Mouse (Mus musculus): ENCODE results near the gene Scube2. TPM values are rescaled to one million over a fixed set of nuclear protein-coding genes. Genes with fewer than 3 reads are reported as not detected.

Gene Scube2
- polyA plus RNA-seq, 1 experiment = 1.6 TPM

DNA sequence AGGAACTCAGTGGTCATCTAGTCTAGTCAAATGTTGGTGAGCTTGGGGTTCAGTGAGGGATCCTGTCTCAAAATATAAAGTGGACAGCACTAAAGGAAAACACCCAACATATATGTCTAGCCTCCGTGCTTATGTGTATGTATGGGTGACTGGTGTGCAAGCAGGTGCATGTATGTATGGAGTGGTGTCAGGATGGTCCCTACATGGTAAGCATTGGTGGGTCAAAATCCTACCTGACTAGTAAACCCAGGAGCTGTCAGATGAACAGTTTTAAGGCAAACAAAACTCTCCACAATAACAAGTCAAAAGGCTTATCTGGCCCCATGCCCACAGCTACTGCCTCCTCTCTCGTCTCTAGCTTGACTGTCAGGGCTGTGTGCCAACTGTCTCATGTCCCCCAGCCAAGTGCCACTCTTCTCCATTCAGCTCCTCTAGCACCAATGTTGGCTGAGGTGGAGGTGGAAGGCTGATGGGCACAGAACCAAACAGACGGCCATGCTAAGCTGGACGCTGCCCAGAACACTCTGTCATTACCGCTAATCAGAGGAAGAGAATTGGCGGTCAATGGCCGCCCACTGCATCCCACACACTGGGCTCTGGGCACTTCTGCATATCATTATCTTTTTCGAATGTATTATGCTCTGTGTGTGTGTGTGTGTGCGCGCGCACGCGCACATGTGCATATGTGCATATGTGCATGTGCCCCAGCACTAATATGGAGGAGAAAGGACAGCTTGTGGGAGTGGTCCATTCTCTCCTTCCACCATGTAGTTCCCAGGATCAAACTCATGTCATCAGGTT is 23.7 kb downstream of the Scube2 start:
- no peak overlapping the region for H3K4me3 ChIP-seq (ENCODE audit: low read depth, low read length)
- no peaks in the 10 kb centered on the region for H3K4me1 ChIP-seq (ENCODE audit: control insufficient read depth, insufficient read depth, insufficient read length, low read length)
- no peaks in the 10 kb centered on the region for H3K36me3 ChIP-seq (ENCODE audit: control insufficient read depth, insufficient read depth, low read length)
- TF ChIP-seq POLR2A (IDR thresholded peaks at IDR 0.05; ENCODE audit: low read depth, low read length) = no peak
- no peak for TF ChIP-seq CTCF (IDR thresholded peaks at IDR 0.05; ENCODE audit: extremely low read depth, insufficient read length, insufficient replicate concordance, low read depth, low read length)
- 83% methylated on average over 13 of the region's 13 CpGs for WGBS
- no peaks in the 10 kb centered on the region for H3K27me3 ChIP-seq (ENCODE audit: control insufficient read depth, insufficient read depth, low read length)
- no peak overlapping the region for H3K27ac ChIP-seq (ENCODE audit: insufficient read depth, low read depth, low read length)

DNA sequence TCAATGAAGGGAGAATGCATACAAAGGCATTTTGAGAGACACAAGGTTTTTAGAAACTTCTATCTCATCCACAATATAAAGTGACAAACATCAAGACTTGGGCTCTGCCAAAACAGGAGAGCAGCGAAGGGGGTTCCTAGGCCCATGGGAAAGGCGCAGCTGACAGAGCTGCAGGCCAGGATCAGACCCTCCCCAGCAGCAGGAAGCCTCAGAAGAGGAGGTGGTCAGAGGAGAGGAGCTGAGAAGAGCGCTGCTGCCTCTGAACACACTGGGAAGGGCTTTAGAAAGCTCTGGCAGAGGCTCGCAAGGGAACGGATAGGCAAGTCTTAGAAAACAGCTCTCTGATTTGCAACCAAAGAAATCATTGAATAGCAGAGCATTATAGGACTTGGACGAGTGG is 24.4 kb downstream of the Scube2 start:
- H3K27me3 ChIP-seq (ENCODE audit: control insufficient read depth, insufficient read depth, low read length) = no peaks in the 10 kb centered on the region
- no peak overlapping the region for H3K4me3 ChIP-seq (ENCODE audit: low read depth, low read length)
- no peaks in the 10 kb centered on the region for H3K36me3 ChIP-seq (ENCODE audit: control insufficient read depth, insufficient read depth, low read length)
- TF ChIP-seq POLR2A (IDR thresholded peaks at IDR 0.05; ENCODE audit: low read depth, low read length) (no peak), CTCF (IDR thresholded peaks at IDR 0.05; ENCODE audit: extremely low read depth, insufficient read length, insufficient replicate concordance, low read depth, low read length) (no peak)
- no peaks in the 10 kb centered on the region for H3K4me1 ChIP-seq (ENCODE audit: control insufficient read depth, insufficient read depth, insufficient read length, low read length)
- no peak overlapping the region for H3K27ac ChIP-seq (ENCODE audit: insufficient read depth, low read depth, low read length)
- whole genome bisulfite sequencing = 74% methylated on average over 6 of the region's 6 CpGs

DNA sequence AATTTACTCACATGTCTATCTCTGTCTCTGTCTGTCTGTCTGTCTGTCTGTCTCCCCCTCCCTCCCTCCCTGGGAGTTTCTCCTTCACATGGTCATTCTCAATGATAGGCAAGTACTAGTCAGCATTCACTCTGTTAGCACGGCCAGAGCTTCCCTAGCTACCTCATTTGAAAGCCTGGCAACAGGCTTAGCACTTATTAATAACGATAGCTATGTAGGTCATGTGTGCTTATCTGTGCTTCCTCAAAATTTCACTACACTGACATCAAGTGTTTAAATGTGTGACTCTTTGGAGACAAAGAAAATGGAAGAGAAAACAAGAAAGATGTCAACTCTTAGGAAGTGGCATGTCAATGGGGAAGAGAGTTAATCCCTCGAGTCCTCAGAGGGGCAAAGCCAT is 26.9 kb downstream of the Scube2 start:
- no peak overlapping the region for H3K4me3 ChIP-seq (ENCODE audit: low read depth, low read length)
- H3K4me1 ChIP-seq (ENCODE audit: control insufficient read depth, insufficient read depth, insufficient read length, low read length) = no peaks in the 10 kb centered on the region
- WGBS = 68% methylated on average over 3 of the region's 3 CpGs
- H3K36me3 ChIP-seq (ENCODE audit: control insufficient read depth, insufficient read depth, low read length) = no peaks in the 10 kb centered on the region
- no peaks in the 10 kb centered on the region for H3K27me3 ChIP-seq (ENCODE audit: control insufficient read depth, insufficient read depth, low read length)
- TF ChIP-seq POLR2A (IDR thresholded peaks at IDR 0.05; ENCODE audit: low read depth, low read length) (no peak), CTCF (IDR thresholded peaks at IDR 0.05; ENCODE audit: extremely low read depth, insufficient read length, insufficient replicate concordance, low read depth, low read length) (no peak)
- no peak overlapping the region for H3K27ac ChIP-seq (ENCODE audit: insufficient read depth, low read depth, low read length)

DNA sequence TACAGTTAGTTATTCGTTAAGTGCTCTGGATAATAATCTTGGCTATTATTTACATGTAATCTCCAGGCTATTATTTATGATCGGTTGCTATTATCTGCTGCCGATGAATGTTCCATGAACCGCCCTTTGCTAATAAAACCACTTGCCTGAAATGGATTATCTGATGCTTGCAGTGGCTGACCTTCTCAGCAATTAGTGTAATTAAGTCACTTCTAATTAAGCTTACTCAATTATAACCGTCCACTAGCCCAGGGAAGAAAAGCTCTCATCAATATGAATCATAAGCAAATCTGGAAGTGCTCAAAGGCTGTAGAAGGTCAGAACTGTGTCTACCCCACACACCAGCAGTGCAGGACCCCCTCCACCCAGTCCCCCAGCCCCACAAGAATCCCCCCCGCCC is 27.8 kb downstream of the Scube2 start:
- no peak for TF ChIP-seq POLR2A (IDR thresholded peaks at IDR 0.05; ENCODE audit: low read depth, low read length)
- Histone ChIP-seq H3K4me1 (ENCODE audit: control insufficient read depth, insufficient read depth, insufficient read length, low read length) (no peaks in the 10 kb centered on the region), H3K27me3 (ENCODE audit: control insufficient read depth, insufficient read depth, low read length) (no peaks in the 10 kb centered on the region), H3K36me3 (ENCODE audit: control insufficient read depth, insufficient read depth, low read length) (no peaks in the 10 kb centered on the region), H3K27ac (ENCODE audit: insufficient read depth, low read depth, low read length) (no peak overlapping the region), H3K4me3 (ENCODE audit: low read depth, low read length) (no peak overlapping the region)
- WGBS = 42% methylated on average over 6 of the region's 6 CpGs

DNA sequence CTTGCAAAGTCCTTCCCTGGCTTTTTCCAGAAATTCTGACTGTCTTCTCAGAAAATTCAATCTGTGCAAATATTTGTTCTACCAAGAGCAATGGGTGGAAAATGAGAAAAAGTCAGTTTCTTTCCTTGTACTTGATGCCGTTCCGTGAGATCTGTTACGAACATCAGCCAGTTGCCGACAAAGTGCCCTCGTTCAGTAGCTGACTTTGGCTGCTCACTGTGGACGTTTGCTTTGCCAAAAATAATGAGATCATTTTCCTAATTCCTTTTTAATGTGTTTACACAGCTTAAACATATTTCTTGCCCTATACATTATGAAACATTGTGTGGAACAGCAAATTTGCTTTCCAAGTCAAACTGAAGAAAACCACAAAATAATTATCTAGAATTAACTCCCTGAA is 30.6 kb downstream of the Scube2 start:
- Histone ChIP-seq H3K4me3 (ENCODE audit: low read depth, low read length) (no peak overlapping the region), H3K27me3 (ENCODE audit: control insufficient read depth, insufficient read depth, low read length) (no peaks in the 10 kb centered on the region), H3K36me3 (ENCODE audit: control insufficient read depth, insufficient read depth, low read length) (no peaks in the 10 kb centered on the region), H3K27ac (ENCODE audit: insufficient read depth, low read depth, low read length) (no peak overlapping the region), H3K4me1 (ENCODE audit: control insufficient read depth, insufficient read depth, insufficient read length, low read length) (no peaks in the 10 kb centered on the region)
- TF ChIP-seq CTCF (IDR thresholded peaks at IDR 0.05; ENCODE audit: extremely low read depth, insufficient read length, insufficient replicate concordance, low read depth, low read length) = no peak
- no peak for TF ChIP-seq POLR2A (IDR thresholded peaks at IDR 0.05; ENCODE audit: low read depth, low read length)
- 50% methylated on average over 6 of the region's 6 CpGs for WGBS

DNA sequence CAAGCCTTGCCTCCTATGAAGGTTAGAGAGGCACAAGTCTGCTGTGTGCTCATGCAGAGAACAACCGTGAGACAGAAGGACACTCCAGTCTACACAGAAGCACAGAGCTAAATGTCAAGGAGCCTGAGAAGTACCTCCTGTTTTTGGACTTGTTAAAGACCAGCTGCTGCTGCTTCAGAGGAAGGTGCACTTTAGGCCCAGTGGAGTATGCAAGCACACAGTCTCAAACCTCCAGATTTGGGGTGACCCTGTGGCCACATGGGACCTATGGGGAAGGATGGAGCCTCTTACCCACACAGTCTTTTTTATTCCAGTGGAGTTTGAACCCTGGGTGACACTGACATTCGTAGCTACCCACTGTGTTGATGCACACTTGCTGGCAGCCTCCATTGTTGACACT is 34.1 kb downstream of the Scube2 start:
- Histone ChIP-seq H3K27me3 (ENCODE audit: control insufficient read depth, insufficient read depth, low read length) (no peaks in the 10 kb centered on the region), H3K27ac (ENCODE audit: insufficient read depth, low read depth, low read length) (no peak overlapping the region), H3K4me1 (ENCODE audit: control insufficient read depth, insufficient read depth, insufficient read length, low read length) (no peaks in the 10 kb centered on the region), H3K4me3 (ENCODE audit: low read depth, low read length) (no peak overlapping the region), H3K36me3 (ENCODE audit: control insufficient read depth, insufficient read depth, low read length) (no peaks in the 10 kb centered on the region)
- TF ChIP-seq CTCF (IDR thresholded peaks at IDR 0.05; ENCODE audit: extremely low read depth, insufficient read length, insufficient replicate concordance, low read depth, low read length) = no peak
- no peak for TF ChIP-seq POLR2A (IDR thresholded peaks at IDR 0.05; ENCODE audit: low read depth, low read length)
- 58% methylated on average over 2 of the region's 2 CpGs for WGBS

DNA sequence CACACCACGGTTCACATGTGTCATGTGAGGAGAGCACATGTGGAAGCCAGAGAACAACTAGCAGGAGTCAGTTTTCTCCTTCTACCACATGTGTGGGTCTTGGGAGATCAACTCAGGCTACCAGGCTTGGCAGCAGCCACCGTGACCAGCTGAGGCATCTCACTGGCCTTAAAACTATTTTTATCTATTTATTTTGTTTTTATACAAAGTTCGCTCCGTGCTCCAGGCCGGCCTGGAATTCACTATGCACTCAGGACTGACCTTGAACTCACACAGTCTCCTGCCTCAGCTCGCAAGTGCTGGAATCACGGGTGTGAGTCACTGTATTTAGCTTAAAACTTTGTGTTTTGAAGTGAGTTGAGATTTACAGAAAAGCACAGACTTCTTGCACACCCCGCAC is 38.6 kb downstream of the Scube2 start:
- no peaks in the 10 kb centered on the region for H3K36me3 ChIP-seq (ENCODE audit: control insufficient read depth, insufficient read depth, low read length)
- H3K4me1 ChIP-seq (ENCODE audit: control insufficient read depth, insufficient read depth, insufficient read length, low read length) = no peaks in the 10 kb centered on the region
- no peaks in the 10 kb centered on the region for H3K27me3 ChIP-seq (ENCODE audit: control insufficient read depth, insufficient read depth, low read length)
- H3K27ac ChIP-seq (ENCODE audit: insufficient read depth, low read depth, low read length) = no peak overlapping the region
- H3K4me3 ChIP-seq (ENCODE audit: low read depth, low read length) = no peak overlapping the region
- WGBS = 57% methylated on average over 8 of the region's 8 CpGs
- no peak for TF ChIP-seq POLR2A (IDR thresholded peaks at IDR 0.05; ENCODE audit: low read depth, low read length)

Measured in small intestine, adult 2 months (tissue).